Mouse (Mus musculus) small intestine, adult 2 months (tissue): ENCODE measurements around the gene Slc9a7. TPM values are rescaled to one million over a fixed set of nuclear protein-coding genes. Genes with fewer than 3 reads are reported as not detected.

ENCODE experiments used
- H3K27ac ChIP-seq: fragments of 200-500 bp; 2 replicates; pipeline ENCODE4 v1.5.1; 2012; ENCODE audit warnings: low read depth, low read length, control low read depth, inconsistent platforms; ENCODE audit not compliant: insufficient read depth
- H3K27me3 ChIP-seq: fragments of 200-500 bp; 2 replicates; pipeline ENCODE4 v1.6.1; 2012; ENCODE audit warnings: mild to moderate bottlenecking, moderate library complexity, low read length, inconsistent platforms; ENCODE audit not compliant: control insufficient read depth, insufficient read depth
- H3K36me3 ChIP-seq: fragments of 200-500 bp; 2 replicates; pipeline ENCODE4 v1.6.1; 2012; ENCODE audit warnings: mild to moderate bottlenecking, low read length, control low read depth, inconsistent platforms; ENCODE audit not compliant: control insufficient read depth, insufficient read depth
- H3K4me1 ChIP-seq: fragments of 200-500 bp; 2 replicates; pipeline ENCODE4 v1.6.1; 2012; ENCODE audit warnings: low read length, inconsistent platforms, mixed read lengths; ENCODE audit not compliant: control insufficient read depth, insufficient read depth, insufficient read length
- H3K4me3 ChIP-seq: fragments of 200-500 bp; 2 replicates; pipeline ENCODE4 v1.5.1; 2012; ENCODE audit warnings: low read depth, mild to moderate bottlenecking, control low read depth, inconsistent platforms, low read length, moderate library complexity
- CTCF ChIP-seq: fragments of 200-500 bp; IDR thresholded peaks from 2 replicates; pipeline ENCODE4 v1.5.1; 2012; ENCODE audit warnings: low read depth, mild to moderate bottlenecking, control low read depth, inconsistent platforms, low read length, moderate library complexity, mixed read lengths; ENCODE audit not compliant: insufficient replicate concordance, insufficient read length; ENCODE audit errors: extremely low read depth
- POLR2A ChIP-seq: fragments of 200-500 bp; IDR thresholded peaks from 2 replicates; pipeline ENCODE4 v1.6.1; 2012; ENCODE audit warnings: low read depth, mild to moderate bottlenecking, control low read depth, inconsistent platforms, low read length, moderate library complexity
- WGBS: fragments of 180-500 bp; shearing (Covaris S2); methylation state at CpG from one replicate; pipeline ENCODE4 v1.1.7; 2018; 5-methylcytosine and 5-hydroxymethylcytosine counted together
- polyA plus RNA-seq: library from polyadenylated mRNA; depleted of rRNA; stranded (reverse); fragments of >200 nt; gene quantifications from 2 replicates; pipeline ENCODE4 v1.2.3, GENCODE M21; 2012

Gene Slc9a7
- polyA plus RNA-seq, 1 experiment, result 0.57 TPM

- WGBS, result 18% methylated on average over 1 of the region's 1 CpGs
- Histone ChIP-seq H3K27me3 (no peaks in the 10 kb centered on the region), H3K4me3 (no peak overlapping the region), H3K4me1 (no peaks in the 10 kb centered on the region), H3K27ac (no peak overlapping the region), H3K36me3 (no peaks in the 10 kb centered on the region)
- TF ChIP-seq POLR2A (no peak), CTCF (no peak)
Observed at GRCm38 (mm10) chrX:20160301-20160700, 131.3 kb downstream of the Slc9a7 start.

- 20% methylated on average over 2 of the region's 2 CpGs for WGBS
- H3K4me1 ChIP-seq, result no peaks in the 10 kb centered on the region
- no peak overlapping the region for H3K27ac ChIP-seq
- TF ChIP-seq POLR2A, result no peak
- no peak for TF ChIP-seq CTCF
- no peaks in the 10 kb centered on the region for H3K36me3 ChIP-seq
- no peaks in the 10 kb centered on the region for H3K27me3 ChIP-seq
- no peak overlapping the region for H3K4me3 ChIP-seq
Observed at GRCm38 (mm10) chrX:20157519-20157918, 134.1 kb downstream of the Slc9a7 start.

- no peak overlapping the region for H3K4me3 ChIP-seq
- no peaks in the 10 kb centered on the region for H3K4me1 ChIP-seq
- H3K27ac ChIP-seq, result no peak overlapping the region
- H3K36me3 ChIP-seq, result no peaks in the 10 kb centered on the region
- WGBS, result 86% methylated on average over 1 of the region's 1 CpGs
- H3K27me3 ChIP-seq, result no peaks in the 10 kb centered on the region
- TF ChIP-seq CTCF (no peak), POLR2A (no peak)
Observed at GRCm38 (mm10) chrX:20129466-20129865, 162.1 kb downstream of the Slc9a7 start.

- TF ChIP-seq CTCF (no peak), POLR2A (no peak)
- Histone ChIP-seq H3K27me3 (no peaks in the 10 kb centered on the region), H3K27ac (no peak overlapping the region), H3K4me3 (no peak overlapping the region), H3K4me1 (no peaks in the 10 kb centered on the region), H3K36me3 (no peaks in the 10 kb centered on the region)
Observed at GRCm38 (mm10) chrX:20128951-20129350, 162.7 kb downstream of the Slc9a7 start.

- no peak for TF ChIP-seq POLR2A
- TF ChIP-seq CTCF, result no peak
- H3K4me3 ChIP-seq, result no peak overlapping the region
- no peaks in the 10 kb centered on the region for H3K4me1 ChIP-seq
- no peak overlapping the region for H3K27ac ChIP-seq
- 69% methylated on average over 2 of the region's 2 CpGs for WGBS
- H3K36me3 ChIP-seq, result no peaks in the 10 kb centered on the region
- H3K27me3 ChIP-seq, result no peaks in the 10 kb centered on the region
Observed at GRCm38 (mm10) chrX:20125481-20125880, 166.1 kb downstream of the Slc9a7 start.

GRCm38 (mm10) chrX:20117717-20118116 lies 173.9 kb downstream of the Slc9a7 start:
- WGBS, result 71% methylated on average over 2 of the region's 2 CpGs
- no peak overlapping the region for H3K27ac ChIP-seq
- H3K27me3 ChIP-seq, result no peaks in the 10 kb centered on the region
- no peaks in the 10 kb centered on the region for H3K4me1 ChIP-seq
- no peaks in the 10 kb centered on the region for H3K36me3 ChIP-seq
- H3K4me3 ChIP-seq, result no peak overlapping the region
- TF ChIP-seq CTCF (no peak), POLR2A (no peak)

GRCm38 (mm10) chrX:20070196-20070595 lies 221.4 kb downstream of the Slc9a7 start:
- H3K36me3 ChIP-seq, result no peaks in the 10 kb centered on the region
- TF ChIP-seq POLR2A (no peak), CTCF (no peak)
- no peak overlapping the region for H3K4me3 ChIP-seq
- WGBS, result 66% methylated on average over 4 of the region's 4 CpGs
- no peaks in the 10 kb centered on the region for H3K4me1 ChIP-seq
- H3K27ac ChIP-seq, result no peak overlapping the region
- H3K27me3 ChIP-seq, result no peaks in the 10 kb centered on the region

- no peak overlapping the region for H3K27ac ChIP-seq
- H3K36me3 ChIP-seq, result no peaks in the 10 kb centered on the region
- no peak for TF ChIP-seq POLR2A
- no peak for TF ChIP-seq CTCF
- H3K4me3 ChIP-seq, result no peak overlapping the region
- no peaks in the 10 kb centered on the region for H3K27me3 ChIP-seq
- no peaks in the 10 kb centered on the region for H3K4me1 ChIP-seq
Observed at GRCm38 (mm10) chrX:20066636-20067035, 225.0 kb downstream of the Slc9a7 start.
